Comparison of ENCODE assay signal across 14 mouse cellular contexts in the genomic region with DNA sequence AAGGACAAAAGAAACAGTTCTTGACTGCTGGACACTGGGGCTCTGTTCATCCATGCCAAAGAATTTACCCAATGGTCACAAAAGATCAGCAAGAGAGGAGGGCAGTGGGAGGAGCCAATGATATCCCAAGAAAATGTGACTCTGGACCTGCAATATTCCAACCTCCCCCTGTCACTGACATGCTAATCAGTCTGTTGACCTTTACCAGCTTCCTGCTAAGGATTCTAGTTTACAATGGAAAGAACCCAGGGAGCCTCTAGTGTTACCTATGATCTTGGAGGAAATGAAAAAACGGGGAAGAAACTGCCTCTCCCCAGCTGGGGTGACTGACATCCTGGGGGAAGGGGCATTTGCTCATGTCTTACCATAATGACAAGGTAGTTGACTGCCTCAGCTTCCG.
"Had no signal": no experiment of that assay in that cellular context is flagged by ENCODE, and none has a peak within 500 bp of the region (broad histone marks: within the 10 kb centered on the region; RNA-seq: fewer than 3 reads in every experiment).

No protein-coding gene starts in this region.

- DNase-seq: cerebellum, adult 9-11 months; cerebellum, postnatal 10 days; cerebellum, postnatal 14 days; cerebellum, postnatal 25 days; cerebellum, postnatal 36 days; embryo, embryonic 11 days; forebrain, postnatal 0 days; gastrocnemius, adult 2 months; gastrocnemius, postnatal 10 days; gastrocnemius, postnatal 14 days; gastrocnemius, postnatal 25 days; gastrocnemius, postnatal 36 days; heart, adult 18-20 months; heart, adult 2 months had no signal
